9 mouse cellular contexts compared by ENCODE assay signal in the genomic region with DNA sequence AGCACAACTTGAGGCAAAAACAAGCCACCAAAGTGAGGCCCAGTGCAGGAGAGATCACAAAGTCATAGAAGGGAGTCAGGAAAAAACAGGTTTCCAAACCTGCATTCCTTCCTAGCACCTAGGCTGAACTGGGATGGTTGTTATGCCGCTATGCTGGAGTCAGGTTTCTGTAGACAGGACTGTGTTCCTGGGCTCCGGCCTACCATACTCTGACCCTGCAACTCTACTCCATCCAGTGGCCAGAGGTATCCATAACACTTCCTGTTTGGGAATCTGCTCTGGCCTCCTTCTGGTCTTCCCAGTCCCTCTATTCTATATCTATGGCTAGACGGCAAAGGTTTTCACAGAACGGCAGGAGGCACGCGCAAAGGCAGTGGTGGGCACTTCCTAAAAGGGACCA.
DNase-seq lines count a peak whose midpoint lies in the region; ATAC-seq and TF ChIP-seq lines count a peak whose summit lies in the region.
"Had no signal": no experiment of that assay in that cellular context is flagged by ENCODE, and none has a peak within 500 bp of the region (broad histone marks: within the 10 kb centered on the region; RNA-seq: fewer than 3 reads in every experiment).

No protein-coding gene starts in this region.

- no peak overlapping the region for H3K4me2 ChIP-seq in midbrain, embryonic 11.5 days
- no peak overlapping the region for H3K4me2 ChIP-seq in stomach, embryonic 14.5 days (replicated peaks; ENCODE audit: low read depth, low read length)

- peak; percentile 48 for TF ChIP-seq CTCF in gastrocnemius, adult 2 months (IDR thresholded peaks at IDR 0.05)
- peak; percentile 40; the same call in 1 of the 2 replicates for TF ChIP-seq CTCF in kidney, adult 2 months (conservative IDR thresholded peaks at IDR 0.05; ENCODE audit: insufficient read depth, insufficient read length, low read depth, low read length)

- no peak overlapping the region for H3K9ac ChIP-seq in midbrain, embryonic 11.5 days (ENCODE audit: low read length)
- H3K9ac ChIP-seq in stomach, embryonic 14.5 days (replicated peaks; ENCODE audit: low read depth, low read length) = no peak overlapping the region

- H3K9me3 ChIP-seq in midbrain, embryonic 10.5 days (replicated peaks) = no peaks in the 10 kb centered on the region
- no peaks in the 10 kb centered on the region for H3K9me3 ChIP-seq in midbrain, embryonic 11.5 days (ENCODE audit: control insufficient read depth, low read length)
- H3K9me3 ChIP-seq in stomach, embryonic 14.5 days (ENCODE audit: control insufficient read depth, low read depth, low read length) = no peaks in the 10 kb centered on the region
- H3K9me3 ChIP-seq: heart, embryonic 10.5 days had no signal

- no peak for TF ChIP-seq POLR2A in kidney, adult 2 months (IDR thresholded peaks at IDR 0.05; ENCODE audit: low read depth, low read length)

- intact Hi-C loops in gastrocnemius, adult 2 months (cut with DNase I) = no loop called here

- H3K4me3 ChIP-seq in gastrocnemius, adult 2 months = no peak overlapping the region
- H3K4me3 ChIP-seq in midbrain, embryonic 10.5 days = no peak overlapping the region
- H3K4me3 ChIP-seq in midbrain, embryonic 11.5 days (ENCODE audit: low read depth, low read length) = no peak overlapping the region
- no peak overlapping the region for H3K4me3 ChIP-seq in kidney, adult 2 months (ENCODE audit: insufficient read depth, low read depth, low read length)
- no peak overlapping the region for H3K4me3 ChIP-seq in stomach, embryonic 14.5 days (ENCODE audit: low read depth, low read length)
- H3K4me3 ChIP-seq: heart, embryonic 10.5 days had no signal

- no peak for ATAC-seq in midbrain, embryonic 11.5 days (ENCODE audit: low FRiP score)
- ATAC-seq in stomach, embryonic 14.5 days (ENCODE audit: insufficient number of reproducible peaks, insufficient read depth, low FRiP score, low read depth) = 0 out of 2 replicates have a peak, but pooled peaks have one; percentile 23

- 77% methylated on average over 6 of the region's 6 CpGs for WGBS in midbrain, embryonic 10.5 days
- WGBS in midbrain, embryonic 11.5 days = 75% methylated on average over 6 of the region's 6 CpGs
- WGBS in kidney, adult 2 months = 58% methylated on average over 6 of the region's 6 CpGs
- WGBS in stomach, embryonic 14.5 days = 68% methylated on average over 6 of the region's 6 CpGs

- H3K36me3 ChIP-seq in midbrain, embryonic 10.5 days = no peaks in the 10 kb centered on the region
- H3K36me3 ChIP-seq in midbrain, embryonic 11.5 days (ENCODE audit: control insufficient read depth, insufficient read depth, low read length) = no peaks in the 10 kb centered on the region
- H3K36me3 ChIP-seq in kidney, adult 2 months (ENCODE audit: control insufficient read depth, insufficient read depth, low read length) = no peaks in the 10 kb centered on the region
- no peaks in the 10 kb centered on the region for H3K36me3 ChIP-seq in stomach, embryonic 14.5 days (ENCODE audit: control insufficient read depth, insufficient read depth, low read length)
- H3K36me3 ChIP-seq: heart, embryonic 10.5 days had no signal

- H3K4me1 ChIP-seq in midbrain, embryonic 10.5 days = peaks cover 24% of the 10 kb centered on the region
- H3K4me1 ChIP-seq in midbrain, embryonic 11.5 days (ENCODE audit: control insufficient read depth, insufficient read depth, low read length) = peaks cover 5% of the 10 kb centered on the region; the same call in 1 of the 2 replicates
- H3K4me1 ChIP-seq in kidney, adult 2 months (ENCODE audit: control insufficient read depth, insufficient read depth, low read length) = peaks cover 8% of the 10 kb centered on the region; the same call in 1 of the 2 replicates
- no peaks in the 10 kb centered on the region for H3K4me1 ChIP-seq in stomach, embryonic 14.5 days (ENCODE audit: control insufficient read depth, insufficient read depth, low read length)
- H3K4me1 ChIP-seq: heart, embryonic 10.5 days had no signal

- H3K27ac ChIP-seq in gastrocnemius, adult 2 months = peak overlapping the region; percentile 62
- H3K27ac ChIP-seq in midbrain, embryonic 10.5 days (replicated peaks) = no peak overlapping the region; the same call in 1 of the 2 replicates
- H3K27ac ChIP-seq in midbrain, embryonic 11.5 days (ENCODE audit: low read depth, low read length) = no peak overlapping the region
- 0 out of 2 replicates have a peak overlapping the region, but pooled peaks have one; percentile 31 for H3K27ac ChIP-seq in kidney, adult 2 months (ENCODE audit: insufficient read depth, low read depth, low read length)
- no peak overlapping the region for H3K27ac ChIP-seq in stomach, embryonic 14.5 days (ENCODE audit: low read length)
- H3K27ac ChIP-seq: heart, embryonic 10.5 days had no signal

- 0 out of 2 replicates have a peak, but pooled peaks cover 3% of the 10 kb centered on the region for H3K27me3 ChIP-seq in midbrain, embryonic 10.5 days (ENCODE audit: low read depth, poor library complexity, severe bottlenecking)
- no peaks in the 10 kb centered on the region for H3K27me3 ChIP-seq in midbrain, embryonic 11.5 days (ENCODE audit: control insufficient read depth, insufficient read depth, low read length)
- H3K27me3 ChIP-seq in kidney, adult 2 months (replicated peaks; ENCODE audit: control insufficient read depth, insufficient read depth, low read length) = no peaks in the 10 kb centered on the region
- no peaks in the 10 kb centered on the region for H3K27me3 ChIP-seq in stomach, embryonic 14.5 days (ENCODE audit: control insufficient read depth, insufficient read depth, low read length)

- no peak for DNase-seq in gastrocnemius, adult 2 months
- DNase-seq in gastrocnemius, adult 18-20 months (ENCODE audit: low spot score) = no peak
- peak; percentile 14 for DNase-seq in midbrain, embryonic 10.5 days (ENCODE audit: low spot score)
- no peak for DNase-seq in midbrain, embryonic 11.5 days (ENCODE audit: low spot score, missing footprints)
- peak; percentile 33 for DNase-seq in kidney, adult 2 months
- no peak for DNase-seq in cerebellum, postnatal 4 days (ENCODE audit: low spot score in 2 of 2)
- no peak for DNase-seq in retina, postnatal 1 day

Comparison
In these comparisons a context has a peak if more than half of its experiments do, and no peak if none do; other contexts are left out.
1. DNase-seq: peak in midbrain, embryonic 10.5 days (single experiment) and kidney, adult 2 months (single experiment); none in gastrocnemius, adult 2 months (single experiment), gastrocnemius, adult 18-20 months (single experiment), midbrain, embryonic 11.5 days (single experiment), cerebellum, postnatal 4 days (0 of 2) and retina, postnatal 1 day (single experiment).
2. H3K27ac ChIP-seq: peak in gastrocnemius, adult 2 months (single experiment) and kidney, adult 2 months (single experiment); none in midbrain, embryonic 10.5 days (single experiment), midbrain, embryonic 11.5 days (single experiment) and stomach, embryonic 14.5 days (single experiment).